Mouse (Mus musculus): Measurements from ENCODE around the gene Hsd17b14. TPM values are rescaled to one million over a fixed set of nuclear protein-coding genes. Genes with fewer than 3 reads are reported as not detected.
A peak's percentile ranks its signal among the peaks of the same experiment; 100 is the strongest.

Hsd17b14 gene
- total RNA-seq, 2 experiments from 2014 or later, result 1.7 to 2.3 TPM

DNA sequence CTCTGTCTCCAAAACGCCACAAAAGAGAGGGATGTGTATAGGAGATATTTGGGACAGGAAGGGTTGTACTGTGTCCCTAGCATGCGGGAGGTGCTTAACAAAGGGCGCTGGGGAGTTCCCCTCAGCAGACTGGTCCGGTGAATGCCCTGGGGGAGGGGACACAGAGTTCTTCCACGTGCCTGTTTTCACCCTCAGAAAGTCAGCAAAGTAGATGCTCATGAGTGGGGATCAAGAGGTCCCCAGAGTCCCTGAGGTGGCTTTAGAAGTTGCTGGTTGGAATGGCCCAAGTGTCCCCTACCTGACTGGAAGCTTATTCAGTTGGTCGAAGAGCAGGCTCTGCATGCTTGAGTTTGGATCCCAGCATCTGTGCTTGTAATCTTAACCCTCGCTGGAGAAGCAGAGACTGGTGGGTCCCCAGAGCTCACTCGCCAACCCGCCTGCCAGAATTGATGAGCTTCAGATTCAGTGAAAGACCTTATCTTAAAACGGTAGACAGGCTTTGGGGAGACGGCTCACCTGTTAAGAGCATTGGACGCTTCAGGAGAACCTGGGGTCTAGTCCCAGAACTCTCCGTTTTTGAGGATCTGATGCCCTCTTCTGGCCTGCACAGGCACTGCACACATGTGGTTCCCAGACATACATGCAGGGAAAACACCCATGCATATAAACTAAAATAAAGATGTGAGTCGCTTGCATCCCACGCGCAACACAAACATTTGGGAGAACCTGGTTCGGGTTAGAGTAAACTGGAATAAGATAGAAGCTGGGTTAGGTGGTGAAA, 6.3 kb downstream of the Hsd17b14 start:
- intact Hi-C loops (cut with DNase I; ENCODE audit: low total_unique reads), result loop anchor here (5.0 kb wide), 1 partner anchor 84 kb away; no protein-coding TSS in a partner anchor
- peak; percentile 68 for DNase-seq

GRCm38 (mm10) chr7:45561624-45562520, 7.2 kb downstream of the Hsd17b14 start:
- intact Hi-C loops (cut with DNase I; ENCODE audit: low total_unique reads), result loop anchor here (5.0 kb wide), 1 partner anchor 85 kb away; no protein-coding TSS in a partner anchor
- peak; percentile 32 for DNase-seq

DNA sequence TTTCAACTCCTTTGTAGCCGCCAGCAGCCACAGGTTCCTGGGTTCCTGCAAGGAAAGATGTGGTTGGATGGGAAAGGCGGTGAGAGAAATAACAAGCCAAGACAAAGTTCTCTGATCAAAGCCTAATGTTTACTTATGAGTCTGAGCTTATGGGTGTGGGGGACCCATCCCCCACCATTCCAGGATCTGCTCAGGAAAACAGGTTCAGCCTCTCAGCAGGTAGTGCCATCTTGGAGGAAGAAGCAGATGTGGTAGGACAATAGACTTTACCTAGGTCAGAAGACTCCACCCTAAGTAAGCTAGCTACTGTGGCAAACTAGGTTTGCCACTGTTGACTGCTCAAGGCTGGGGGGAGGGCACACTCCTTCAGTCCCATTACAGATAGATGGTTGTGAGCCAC, 10.1 kb downstream of the Hsd17b14 start:
- DNase-seq, result no peak
- intact Hi-C loops (cut with DNase I; ENCODE audit: low total_unique reads), result loop anchor here (5.0 kb wide), 1 partner anchor 88 kb away; no protein-coding TSS in a partner anchor

DNA sequence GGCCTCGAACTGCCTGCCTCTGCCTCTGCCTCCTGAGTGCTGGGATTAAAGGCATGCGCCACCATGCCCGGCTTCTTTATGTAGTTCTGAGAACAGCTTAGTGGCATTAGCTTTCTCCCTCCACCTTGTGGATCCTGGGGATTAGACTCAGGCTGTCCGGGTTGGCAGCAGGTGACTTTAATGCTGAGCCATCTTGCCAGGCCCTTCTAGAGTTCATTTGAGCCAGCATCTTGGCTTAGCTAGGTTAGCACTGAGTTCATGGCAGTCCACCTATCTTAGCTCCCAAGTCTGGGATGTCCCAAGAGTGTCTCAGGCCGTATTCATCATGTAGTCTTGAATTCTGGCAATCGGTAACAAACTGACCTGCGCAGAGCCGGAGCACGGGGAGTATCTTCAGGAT, 10.8 kb downstream of the Hsd17b14 start:
- no peak for DNase-seq
- intact Hi-C loops (cut with DNase I; ENCODE audit: low total_unique reads), result no loop called here

DNA sequence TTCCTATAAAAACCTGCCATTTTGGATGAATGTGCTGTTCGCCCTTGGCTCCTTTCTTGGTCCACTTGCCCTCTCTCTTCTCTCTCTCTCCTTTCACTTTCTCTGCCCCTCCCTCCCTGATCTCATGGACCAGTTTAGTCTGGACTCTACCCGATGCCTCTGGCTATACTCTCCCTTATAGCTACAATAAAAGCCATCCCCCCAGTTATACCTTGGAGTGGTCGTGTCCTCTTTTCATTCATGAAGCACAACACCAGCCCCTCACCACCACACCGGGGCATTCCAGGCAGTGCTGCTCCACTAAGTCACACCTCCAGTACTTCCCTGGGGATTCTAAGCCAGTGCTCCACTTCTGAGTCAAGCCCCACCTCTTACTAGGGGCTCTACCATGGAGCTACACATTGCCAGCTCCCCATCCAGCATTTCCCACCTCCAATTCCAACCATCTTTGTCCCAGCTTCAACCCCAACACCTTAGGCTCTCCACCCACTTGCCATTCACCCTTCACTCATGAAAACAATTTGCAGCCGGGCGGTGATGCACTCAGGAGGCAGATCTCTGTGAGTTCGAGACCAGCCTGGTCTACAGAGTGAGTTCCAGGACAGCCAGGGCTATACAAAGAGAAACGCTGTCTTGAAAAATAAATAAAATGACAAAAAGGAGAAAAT, 12.6 kb downstream of the Hsd17b14 start:
- no peak for DNase-seq
- intact Hi-C loops (cut with DNase I; ENCODE audit: low total_unique reads), result no loop called here

- peak; percentile 94 for DNase-seq
- intact Hi-C loops (cut with DNase I; ENCODE audit: low total_unique reads), result no loop called here
Observed at GRCm38 (mm10) chr7:45567780-45568516, 13.3 kb downstream of the Hsd17b14 start.

- intact Hi-C loops (cut with DNase I; ENCODE audit: low total_unique reads), result no loop called here
- no peak for DNase-seq
Observed at GRCm38 (mm10) chr7:45568601-45569473, 14.1 kb downstream of the Hsd17b14 start.

DNA sequence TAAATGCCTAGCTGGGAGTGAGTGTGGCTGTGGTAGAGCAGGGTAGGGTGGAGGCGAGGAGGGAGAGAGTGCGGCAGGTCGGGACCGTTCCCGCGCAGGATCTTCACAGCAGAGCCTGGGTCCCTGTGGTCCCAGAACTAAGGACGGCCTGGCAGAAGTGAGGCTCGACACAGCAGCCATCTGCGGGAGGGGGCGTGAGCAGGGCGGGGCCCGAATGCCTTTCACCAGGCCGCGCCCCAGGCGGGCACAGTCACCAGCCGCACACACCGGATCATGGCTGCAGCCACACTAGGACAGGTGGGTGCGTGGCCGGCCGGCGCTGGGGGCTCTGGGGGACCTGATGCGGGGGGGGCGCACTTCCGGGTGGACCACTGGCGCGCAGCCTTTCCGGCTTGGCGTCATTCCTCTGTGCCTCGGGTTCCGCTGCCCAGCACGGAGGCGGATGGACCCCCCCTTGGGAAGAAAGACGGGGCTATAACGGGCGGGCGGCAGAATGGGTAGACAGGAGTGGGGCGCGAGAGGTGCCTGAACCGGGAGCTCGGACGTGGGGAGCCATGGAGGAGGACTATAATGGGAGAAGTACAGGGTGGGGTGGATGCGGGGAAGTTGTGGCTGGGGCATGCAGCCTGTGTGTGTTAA, 15.5 kb downstream of the Hsd17b14 start, which contains the start of gene Bcat2:
Bcat2 (plus strand) TSS at position 51 of the 639 bp plus-strand sequence.
- intact Hi-C loops (cut with DNase I; ENCODE audit: low total_unique reads), result no loop called here
- DNase-seq, result peak; percentile 74

DNA sequence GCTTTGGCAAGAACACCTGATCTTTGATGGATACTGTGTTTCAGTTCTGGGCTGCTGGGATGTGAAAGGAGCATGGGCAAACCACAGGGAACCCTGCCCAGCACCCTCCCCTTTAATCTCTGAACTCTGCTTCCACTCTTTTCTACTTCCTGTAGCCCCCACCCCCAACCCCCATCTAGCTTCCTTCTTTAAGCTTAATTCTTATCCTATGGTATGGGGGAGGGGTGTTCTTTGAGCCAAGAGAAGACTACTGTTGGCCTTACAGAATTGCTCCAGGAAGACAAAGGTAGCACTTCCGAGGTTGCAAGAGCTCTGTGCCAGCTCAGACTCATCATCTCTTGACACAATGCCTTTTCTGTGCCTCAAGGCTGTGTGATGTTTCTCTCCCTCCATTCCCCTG, 17.3 kb downstream of the Hsd17b14 start:
- intact Hi-C loops (cut with DNase I; ENCODE audit: low total_unique reads), result no loop called here

DNA sequence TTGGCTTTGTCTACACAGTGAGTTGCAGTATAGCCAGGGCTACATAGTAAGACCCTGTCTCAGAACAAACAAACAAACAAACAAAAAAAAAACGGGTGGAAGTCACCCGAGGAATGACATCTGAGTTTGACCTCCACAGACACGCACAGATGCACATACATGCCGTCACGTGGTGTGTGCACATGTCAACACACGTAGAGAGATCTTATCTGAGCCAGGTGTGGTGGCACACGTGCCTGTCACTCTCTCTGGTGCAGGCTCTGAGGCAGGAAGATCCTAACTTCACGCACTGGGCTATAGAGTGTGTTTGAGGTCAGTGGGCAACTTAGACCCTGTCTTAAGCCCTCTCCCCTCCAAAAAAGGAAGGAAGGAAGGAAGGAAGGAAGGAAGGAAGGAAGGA, 19.3 kb downstream of the Hsd17b14 start:
- no peak for DNase-seq
- intact Hi-C loops (cut with DNase I; ENCODE audit: low total_unique reads), result no loop called here

More for the DNA sequence above, 17.3 kb downstream of the Hsd17b14 start:
- DNase-seq, result no peak

- no peak for DNase-seq
- intact Hi-C loops (cut with DNase I; ENCODE audit: low total_unique reads), result no loop called here
Observed at GRCm38 (mm10) chr7:45574472-45575379, 20.0 kb downstream of the Hsd17b14 start.

- no peak for DNase-seq
- intact Hi-C loops (cut with DNase I; ENCODE audit: low total_unique reads), result loop anchor here (5.0 kb wide), 1 partner anchor 34 kb away; the partner anchor contains the start of gene Hsd17b14
Observed at GRCm38 (mm10) chr7:45585923-45586322, 31.2 kb downstream of the Hsd17b14 start.

GRCm38 (mm10) chr7:45587631-45588592, 33.2 kb downstream of the Hsd17b14 start:
- DNase-seq, result no peak
- intact Hi-C loops (cut with DNase I; ENCODE audit: low total_unique reads), result loop anchor here (5.0 kb wide), 1 partner anchor 36 kb away; the partner anchor contains the start of gene Hsd17b14

DNA sequence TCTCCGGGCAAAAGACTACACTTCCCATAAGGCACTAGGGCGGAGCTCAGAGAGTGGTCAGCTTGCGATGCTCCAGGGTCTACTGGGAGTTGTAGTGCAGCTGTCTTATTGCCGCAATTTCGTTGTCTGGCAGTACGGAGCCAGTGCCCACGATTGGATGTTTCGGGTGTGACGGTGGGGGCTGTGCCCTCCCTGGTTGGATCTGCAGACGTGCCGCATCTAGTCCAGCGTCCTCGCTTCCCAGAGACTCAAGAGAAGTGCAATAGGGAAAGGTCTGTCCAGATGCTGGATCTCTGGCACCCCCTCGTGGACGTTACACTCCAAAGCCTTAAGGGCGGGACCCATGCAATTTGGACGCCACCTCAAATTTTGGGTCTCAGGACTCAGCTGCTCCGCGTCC, 34.5 kb downstream of the Hsd17b14 start:
- intact Hi-C loops (cut with DNase I; ENCODE audit: low total_unique reads), result loop anchor here (5.0 kb wide), 1 partner anchor 37 kb away; the partner anchor contains the start of gene Hsd17b14
- DNase-seq, result peak; percentile 94

GRCm38 (mm10) chr7:45589898-45590297, 35.2 kb downstream of the Hsd17b14 start:
- intact Hi-C loops (cut with DNase I; ENCODE audit: low total_unique reads), result loop anchor here (5.0 kb wide), 1 partner anchor 38 kb away; the partner anchor contains the start of gene Hsd17b14

More at GRCm38 (mm10) chr7:45589898-45590297, 35.2 kb downstream of the Hsd17b14 start:
- no peak for DNase-seq
